Mouse (Mus musculus) spleen, adult 2 months (tissue): ENCODE measurements at regions not wholly inside any gene's neighbourhood (a gene's known extent, or its start where the extent isn't known, plus 50 kb on each side); places are given as distances from the start of the nearest gene placed in this dataset.

Experiments
- CTCF ChIP-seq: fragments of 200-500 bp; IDR thresholded peaks from 2 replicates; pipeline ENCODE4 v1.5.1; 2011; ENCODE audit warnings: mild to moderate bottlenecking, inconsistent platforms; ENCODE audit not compliant: insufficient read depth, insufficient read length, insufficient replicate concordance; ENCODE audit errors: extremely low read depth
- POLR2A ChIP-seq: fragments of 200-500 bp; IDR thresholded peaks from 2 replicates; pipeline ENCODE4 v1.6.1; 2011; ENCODE audit warnings: low read depth, low read length, inconsistent platforms

- TF ChIP-seq CTCF (no peak), POLR2A (no peak)
Observed at GRCm38 (mm10) chr1:161695886-161696285, 92.4 kb downstream of the Fasl start.
